Mouse (Mus musculus) stomach, postnatal 0 days (tissue): ENCODE results near the gene Angel1. TPM values are rescaled to one million over a fixed set of nuclear protein-coding genes. Genes with fewer than 3 reads are reported as not detected.
A peak's percentile ranks its signal among the peaks of the same experiment; 100 is the strongest.

Source experiments
- ATAC-seq: fragments of 200-750 bp; cut with Nextera tagmentation; 2 replicates; pipeline ENCODE4 v1.8.0; 2017; ENCODE audit not compliant: low FRiP score, low TSS enrichment
- DNase-seq: peaks from one replicate; pipeline ENCODE4 v3.0.0-alpha.2; 2016; ENCODE audit warnings: low spot score
- H3K27ac ChIP-seq: fragments of 300-500 bp; sonication (generic); replicated peaks from 2 replicates; pipeline ENCODE4 v1.5.1; 2014; ENCODE audit warnings: mild to moderate bottlenecking, control low read depth
- H3K27me3 ChIP-seq: fragments of 300-500 bp; sonication (generic); 2 replicates; pipeline ENCODE4 v1.6.1; 2014; ENCODE audit warnings: low read length; ENCODE audit not compliant: control insufficient read depth, insufficient read depth
- H3K36me3 ChIP-seq: fragments of 300-500 bp; sonication (generic); 2 replicates; pipeline ENCODE4 v1.6.1; 2014; ENCODE audit warnings: low read length, mixed read lengths; ENCODE audit not compliant: control insufficient read depth, insufficient read depth
- H3K4me1 ChIP-seq: fragments of 300-500 bp; sonication (generic); replicated peaks from 2 replicates; pipeline ENCODE4 v1.6.1; 2014; ENCODE audit warnings: antibody characterized with exemption; ENCODE audit not compliant: control insufficient read depth, insufficient read depth
- H3K4me2 ChIP-seq: fragments of 300-500 bp; sonication (generic); replicated peaks from 2 replicates; pipeline ENCODE4 v1.6.1; 2014; ENCODE audit warnings: low read depth, mild to moderate bottlenecking, control low read depth, moderate library complexity
- H3K4me3 ChIP-seq: fragments of 300-500 bp; sonication (generic); 2 replicates; pipeline ENCODE4 v1.5.1; 2014; ENCODE audit warnings: low read depth, low read length, control low read depth
- H3K9ac ChIP-seq: fragments of 300-500 bp; sonication (generic); 2 replicates; pipeline ENCODE4 v1.6.1; 2014; ENCODE audit warnings: mild to moderate bottlenecking, low read length, control low read depth, mixed read lengths
- H3K9me3 ChIP-seq: fragments of 300-500 bp; sonication (generic); 2 replicates; pipeline ENCODE4 v1.6.1; 2016; ENCODE audit warnings: low read length; ENCODE audit not compliant: control insufficient read depth
- CTCF ChIP-seq: IDR thresholded peaks from 2 replicates; pipeline ENCODE4 v1.5.1; 2016; ENCODE audit warnings: antibody characterized with exemption, low read depth, mild to moderate bottlenecking, moderate library complexity
- EP300 ChIP-seq: optimal IDR thresholded peaks from 2 replicates; pipeline ENCODE3; 2016; ENCODE audit warnings: antibody characterized with exemption
- WGBS: fragments of 180-500 bp; shearing (Covaris S2); extraction: QIAGEN DNeasy Blood & Tissue Kit; methylation state at CpG from one replicate; pipeline ENCODE4 v1.1.7; 2014; 5-methylcytosine and 5-hydroxymethylcytosine counted together
- polyA plus RNA-seq: library from polyadenylated mRNA; unstranded; fragments of >200 nt; fragmentation: Nextera tagmentation; extraction: Ambion mirVana; gene quantifications from 2 replicates; pipeline ENCODE4 v1.2.1, GENCODE M21; 2015

Gene Angel1
- polyA plus RNA-seq: 3.9 and 4.3 TPM in 2 replicates

DNA sequence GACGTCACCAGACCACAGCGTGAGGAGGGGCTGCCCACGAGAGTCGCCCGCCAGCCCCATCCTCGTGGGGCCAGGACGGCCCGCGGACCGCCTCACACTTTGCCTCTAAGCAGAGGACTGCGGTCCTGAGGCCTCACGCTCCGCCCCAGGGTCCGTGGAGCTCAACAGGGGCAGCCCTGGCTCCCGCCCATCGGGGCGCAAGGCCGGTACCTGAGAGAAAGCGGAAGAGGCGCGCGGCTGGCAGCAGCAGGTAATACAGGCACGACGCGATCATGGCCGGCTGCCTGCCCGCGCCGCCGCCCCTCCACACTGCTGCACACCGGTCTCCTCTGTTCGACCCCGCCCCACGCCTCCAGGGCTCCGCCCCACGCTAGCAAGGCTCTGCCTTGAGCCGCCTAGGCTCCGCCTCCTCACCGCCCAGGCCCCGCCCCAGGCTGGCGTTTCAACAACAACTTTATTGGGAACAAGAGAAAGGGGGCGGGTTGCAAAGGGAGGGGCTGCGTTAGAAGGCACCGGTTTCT is at the start of gene Angel1:
Gene Angel1 (minus strand): TSS at position 341 of the 521 bp plus-strand sequence.
- ATAC-seq (peak; percentile 100), DNase-seq (peak; percentile 99)
- Histone ChIP-seq H3K36me3 (no peaks in the 10 kb centered on the region), H3K27me3 (no peaks in the 10 kb centered on the region), H3K4me3 (peak within 1 kb of the TSS; percentile 70), H3K9ac (peak within 1 kb of the TSS; percentile 72), H3K4me1 (no peaks in the 10 kb centered on the region), H3K9me3 (no peaks in the 10 kb centered on the region), H3K27ac (peak within 1 kb of the TSS; percentile 75), H3K4me2 (peak within 1 kb of the TSS; percentile 98)
- under 1% methylated on average over 40 of the region's 44 CpGs for WGBS
- TF ChIP-seq EP300: no peak
- TF ChIP-seq CTCF: 0 out of 2 replicates have a peak, but pooled peaks have one; percentile 20

DNA sequence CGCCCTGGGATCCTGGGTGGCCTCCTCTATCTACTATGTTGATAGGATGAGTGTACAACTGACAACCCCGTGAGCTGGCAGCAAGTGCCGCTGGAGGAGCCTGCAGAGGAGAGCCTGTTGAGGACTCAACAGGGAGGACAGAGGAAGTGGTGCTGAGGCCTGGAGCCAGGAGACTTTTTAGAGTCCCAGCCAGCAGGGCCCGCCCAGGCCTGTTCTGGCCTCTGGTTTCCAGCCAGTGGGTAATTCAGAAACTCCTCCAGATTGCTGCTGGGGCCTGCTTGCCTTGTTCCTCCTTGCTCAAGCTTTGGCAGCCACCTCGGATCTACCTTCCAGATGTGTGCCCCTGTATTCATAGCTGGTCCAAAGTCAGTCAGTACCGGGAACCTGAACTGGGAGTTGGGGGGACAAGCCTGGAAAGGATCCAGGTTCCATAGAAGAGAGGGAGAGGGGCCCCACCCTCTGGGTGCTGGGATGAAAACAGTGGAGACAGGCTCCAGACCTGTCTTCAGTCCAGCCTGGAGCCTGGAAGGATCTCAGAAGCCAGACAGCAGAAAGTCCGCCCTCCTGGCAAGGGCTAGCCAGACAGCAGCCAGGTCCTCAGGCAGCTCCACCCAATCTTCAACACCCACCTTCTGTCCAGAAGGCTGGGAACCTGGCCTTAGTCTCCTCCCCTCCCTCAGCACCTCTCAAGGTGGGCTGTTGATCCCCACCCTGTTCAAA is 49.5 kb upstream of the Angel1 start:
- WGBS: 31% methylated on average over 7 of the region's 7 CpGs

GRCm38 (mm10) chr12:86772551-86772950 is 46.3 kb upstream of the Angel1 start:
- Histone ChIP-seq H3K9me3 (no peaks in the 10 kb centered on the region), H3K4me2 (no peak overlapping the region), H3K9ac (no peak overlapping the region), H3K27ac (no peak overlapping the region), H3K36me3 (no peaks in the 10 kb centered on the region), H3K27me3 (no peaks in the 10 kb centered on the region), H3K4me3 (no peak overlapping the region), H3K4me1 (peaks cover 4% of the 10 kb centered on the region; the same call in 1 of the 2 replicates)
- ATAC-seq (no peak), DNase-seq (no peak)
- WGBS: 44% methylated on average over 3 of the region's 3 CpGs
- TF ChIP-seq EP300 (no peak), CTCF (no peak)

More for the DNA sequence above, 49.5 kb upstream of the Angel1 start:
- ATAC-seq (peak; percentile 72), DNase-seq (peak; percentile 39)
- peaks cover 4% of the 10 kb centered on the region; the same call in 1 of the 2 replicates for H3K4me1 ChIP-seq
- peak overlapping the region; percentile 80 for H3K27ac ChIP-seq
- peak overlapping the region; percentile 35 for H3K9ac ChIP-seq
- no peaks in the 10 kb centered on the region for H3K27me3 ChIP-seq
- peak overlapping the region; percentile 25; the same call in 1 of the 2 replicates for H3K4me2 ChIP-seq
- H3K4me3 ChIP-seq: no peak overlapping the region
- no peaks in the 10 kb centered on the region for H3K36me3 ChIP-seq
- no peak for TF ChIP-seq EP300
- TF ChIP-seq CTCF: peak; percentile 3; the same call in 1 of the 2 replicates
- no peaks in the 10 kb centered on the region for H3K9me3 ChIP-seq

DNA sequence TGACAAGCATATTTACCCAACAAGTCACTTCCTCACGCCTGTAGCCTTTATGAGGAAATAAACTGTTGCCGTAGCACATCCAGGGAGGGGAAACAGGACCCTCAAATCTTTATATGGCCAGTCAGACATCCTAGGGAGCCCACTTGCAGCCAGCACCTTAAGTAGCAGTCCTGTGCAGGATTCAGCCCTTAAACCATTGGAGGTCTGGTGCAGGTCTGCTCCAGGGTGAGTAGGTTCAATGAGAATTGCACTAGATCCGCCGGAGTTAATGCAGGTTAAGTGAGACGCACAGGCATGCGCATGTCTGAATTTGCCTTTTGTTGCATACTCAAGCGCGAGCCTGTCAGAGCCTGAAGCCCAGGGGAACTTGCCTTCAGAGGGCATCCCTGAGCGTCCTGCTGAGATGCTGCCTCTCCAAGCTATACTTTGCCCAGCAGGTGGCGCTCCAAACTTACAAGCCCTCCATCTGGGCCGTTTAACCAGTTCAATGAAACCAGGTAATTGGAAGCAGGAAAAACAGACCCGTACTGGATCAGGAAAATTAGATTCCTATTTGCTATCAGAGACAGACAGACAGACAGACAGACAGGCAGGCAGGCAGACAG is 45.7 kb upstream of the Angel1 start:
- Histone ChIP-seq H3K4me3 (no peak overlapping the region), H3K27me3 (no peaks in the 10 kb centered on the region), H3K36me3 (no peaks in the 10 kb centered on the region), H3K9ac (no peak overlapping the region), H3K4me2 (no peak overlapping the region), H3K4me1 (peaks cover 4% of the 10 kb centered on the region; the same call in 1 of the 2 replicates), H3K27ac (no peak overlapping the region), H3K9me3 (no peaks in the 10 kb centered on the region)
- ATAC-seq: peak; percentile 85
- WGBS: 10% methylated on average over 12 of the region's 12 CpGs
- peak; percentile 94 for DNase-seq
- TF ChIP-seq CTCF: peak; percentile 99
- no peak for TF ChIP-seq EP300

DNA sequence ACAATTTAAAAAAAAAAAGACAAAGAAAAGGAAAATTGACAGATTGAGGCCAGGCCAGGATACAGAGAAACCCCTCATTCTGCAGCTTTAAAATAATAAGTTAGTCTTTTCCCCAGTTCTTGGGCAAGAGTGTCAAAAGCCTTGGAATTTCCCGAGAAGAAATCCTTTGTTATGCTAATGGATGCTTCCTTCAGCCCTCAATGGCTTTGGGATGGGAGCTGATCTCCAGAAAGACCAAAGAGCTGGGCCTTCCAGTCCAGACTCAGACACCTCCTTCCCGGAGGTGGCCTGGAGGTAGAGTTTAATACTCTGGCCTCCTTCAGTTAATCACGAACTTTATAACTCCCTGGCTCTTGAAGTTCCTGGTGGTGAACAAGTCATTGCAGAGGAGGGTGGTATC is 44.7 kb upstream of the Angel1 start:
- H3K27me3 ChIP-seq: no peaks in the 10 kb centered on the region
- H3K4me3 ChIP-seq: no peak overlapping the region
- H3K27ac ChIP-seq: no peak overlapping the region
- no peak overlapping the region for H3K4me2 ChIP-seq
- ATAC-seq (no peak), DNase-seq (no peak)
- H3K9ac ChIP-seq: no peak overlapping the region
- H3K36me3 ChIP-seq: no peaks in the 10 kb centered on the region
- H3K4me1 ChIP-seq: no peaks in the 10 kb centered on the region; the same call in 1 of the 2 replicates
- H3K9me3 ChIP-seq: no peaks in the 10 kb centered on the region
- no peak for TF ChIP-seq CTCF
- no peak for TF ChIP-seq EP300
- WGBS: 41% methylated on average over 3 of the region's 3 CpGs

- TF ChIP-seq CTCF (no peak), EP300 (no peak)
- Histone ChIP-seq H3K9me3 (no peaks in the 10 kb centered on the region), H3K27me3 (no peaks in the 10 kb centered on the region), H3K36me3 (no peaks in the 10 kb centered on the region), H3K9ac (no peak overlapping the region), H3K27ac (0 out of 2 replicates have a peak overlapping the region, but pooled peaks have one; percentile 20), H3K4me1 (no peaks in the 10 kb centered on the region), H3K4me3 (no peak overlapping the region), H3K4me2 (no peak overlapping the region)
- DNase-seq (peak; percentile 24), ATAC-seq (no peak; the same call in 1 of the 2 replicates)
- 15% methylated on average over 4 of the region's 4 CpGs for WGBS
Measured at GRCm38 (mm10) chr12:86770261-86770670, 44.0 kb upstream of the Angel1 start.
